Mouse (Mus musculus): ENCODE measurements at regions not wholly inside any gene's neighbourhood (a gene's known extent, or its start where the extent isn't known, plus 50 kb on each side); places are given as distances from the start of the nearest gene placed in this dataset.
A peak's percentile ranks its signal among the peaks of the same experiment; 100 is the strongest.

- Histone ChIP-seq H3K27me3 (ENCODE audit: control insufficient read depth, insufficient read depth, low read length) (no peaks in the 10 kb centered on the region; the same call in 1 of the 2 replicates), H3K4me3 (ENCODE audit: insufficient read depth in 1 of 2, low read depth in 2 of 2, low read length in 2 of 2) (no peak overlapping the region), H3K4me2 (ENCODE audit: low read depth) (no peak overlapping the region), H3K27ac (no peak overlapping the region), H3K36me3 (replicated peaks; ENCODE audit: control insufficient read depth, insufficient read depth, low read depth) (no peaks in the 10 kb centered on the region), H3K9ac (replicated peaks) (no peak overlapping the region), H3K9me3 (ENCODE audit: control insufficient read depth, low read length) (no peaks in the 10 kb centered on the region), H3K4me1 (replicated peaks; ENCODE audit: control insufficient read depth in 2 of 2, insufficient read depth in 2 of 2, low read length in 1 of 2) (peaks cover 0 to 8% of the 10 kb centered on the region in 2 experiments; a peak in 2 of 4 replicates)
- ATAC-seq (ENCODE audit: insufficient read depth) (no peak), DNase-seq (ENCODE audit: low read depth in 3 of 3, low spot score in 3 of 3) (no peak)
- WGBS (ENCODE audit: insufficient replicate concordance) = 65% methylated on average over 3 of the region's 3 CpGs
- no peak for TF ChIP-seq CTCF (IDR thresholded peaks at IDR 0.05; ENCODE audit: low read depth)
- TF ChIP-seq EP300 (IDR thresholded peaks at IDR 0.05; ENCODE audit: low read depth) = no peak
These were observed 57.6 kb upstream of the Plcl2 start for GRCm38 (mm10) chr17:50451606-50452005.

GRCm38 (mm10) chr17:50453524-50453923, 55.7 kb upstream of the Plcl2 start:
- H3K4me3 ChIP-seq (ENCODE audit: insufficient read depth in 1 of 2, low read depth in 2 of 2, low read length in 2 of 2) = no peak overlapping the region
- no peak overlapping the region for H3K9ac ChIP-seq (replicated peaks)
- H3K27ac ChIP-seq = no peak overlapping the region
- no peaks in the 10 kb centered on the region for H3K36me3 ChIP-seq (replicated peaks; ENCODE audit: control insufficient read depth, insufficient read depth, low read depth)
- no peak for DNase-seq (ENCODE audit: low read depth in 3 of 3, low spot score in 3 of 3)
- no peak for ATAC-seq (ENCODE audit: insufficient read depth)
- peaks cover 0 to 8% of the 10 kb centered on the region in 2 experiments; a peak in 2 of 4 replicates for H3K4me1 ChIP-seq (replicated peaks; ENCODE audit: control insufficient read depth in 2 of 2, insufficient read depth in 2 of 2, low read length in 1 of 2)
- H3K4me2 ChIP-seq (ENCODE audit: low read depth) = no peak overlapping the region
- TF ChIP-seq EP300 (IDR thresholded peaks at IDR 0.05; ENCODE audit: low read depth) = no peak
- no peak for TF ChIP-seq CTCF (IDR thresholded peaks at IDR 0.05; ENCODE audit: low read depth)
- H3K9me3 ChIP-seq (ENCODE audit: control insufficient read depth, low read length) = no peaks in the 10 kb centered on the region
- H3K27me3 ChIP-seq (ENCODE audit: control insufficient read depth, insufficient read depth, low read length) = no peaks in the 10 kb centered on the region; the same call in 1 of the 2 replicates

- Histone ChIP-seq H3K36me3 (replicated peaks; ENCODE audit: control insufficient read depth, insufficient read depth, low read depth) (no peaks in the 10 kb centered on the region), H3K9me3 (ENCODE audit: control insufficient read depth, low read length) (no peaks in the 10 kb centered on the region), H3K4me1 (replicated peaks; ENCODE audit: control insufficient read depth in 2 of 2, insufficient read depth in 2 of 2, low read length in 1 of 2) (peaks cover 0 to 8% of the 10 kb centered on the region in 2 experiments; a peak in 2 of 4 replicates), H3K4me2 (ENCODE audit: low read depth) (no peak overlapping the region), H3K27me3 (ENCODE audit: control insufficient read depth, insufficient read depth, low read length) (no peaks in the 10 kb centered on the region; the same call in 1 of the 2 replicates), H3K9ac (replicated peaks) (no peak overlapping the region), H3K4me3 (ENCODE audit: insufficient read depth in 1 of 2, low read depth in 2 of 2, low read length in 2 of 2) (no peak overlapping the region), H3K27ac (no peak overlapping the region)
- ATAC-seq (ENCODE audit: insufficient read depth) (peak; percentile 71; the same call in 1 of the 2 replicates), DNase-seq (ENCODE audit: low read depth in 3 of 3, low spot score in 3 of 3) (peak in 2 of 3 experiments; percentile 20 to 42)
- WGBS (ENCODE audit: insufficient replicate concordance) = 22% methylated on average over 5 of the region's 5 CpGs
- TF ChIP-seq CTCF (IDR thresholded peaks at IDR 0.05; ENCODE audit: low read depth) (no peak), EP300 (IDR thresholded peaks at IDR 0.05; ENCODE audit: low read depth) (peak; percentile 54)
These were observed 55.2 kb upstream of the Plcl2 start for GRCm38 (mm10) chr17:50453956-50454355.

GRCm38 (mm10) chr17:50454917-50455316, 54.3 kb upstream of the Plcl2 start:
- H3K4me2 ChIP-seq (ENCODE audit: low read depth) = no peak overlapping the region
- WGBS (ENCODE audit: insufficient replicate concordance) = 73% methylated on average over 5 of the region's 5 CpGs

DNA sequence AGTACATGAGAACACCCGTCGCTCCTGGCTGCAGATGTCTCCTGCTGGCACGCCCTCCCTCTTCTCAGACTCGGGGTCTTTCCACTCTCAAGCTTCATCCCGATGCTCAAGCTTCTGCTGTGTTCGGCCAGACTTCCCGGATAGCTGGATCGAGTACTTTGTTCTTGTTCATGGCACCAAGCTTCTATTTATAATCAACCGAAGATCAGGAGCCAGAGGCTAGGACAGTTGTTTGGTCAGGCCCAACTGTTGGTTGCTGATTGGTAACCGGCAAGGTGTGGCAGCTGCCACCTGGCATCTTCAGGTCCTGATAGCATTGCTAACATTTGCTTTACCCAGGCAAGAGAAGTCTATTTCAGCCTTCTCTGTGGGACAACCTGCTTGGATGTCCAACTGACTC, 53.5 kb upstream of the Plcl2 start:
- Histone ChIP-seq H3K27me3 (ENCODE audit: control insufficient read depth, insufficient read depth, low read length) (no peaks in the 10 kb centered on the region; the same call in 1 of the 2 replicates), H3K4me3 (ENCODE audit: insufficient read depth in 1 of 2, low read depth in 2 of 2, low read length in 2 of 2) (no peak overlapping the region), H3K9ac (replicated peaks) (no peak overlapping the region), H3K36me3 (replicated peaks; ENCODE audit: control insufficient read depth, insufficient read depth, low read depth) (no peaks in the 10 kb centered on the region), H3K4me1 (replicated peaks; ENCODE audit: control insufficient read depth in 2 of 2, insufficient read depth in 2 of 2, low read length in 1 of 2) (peaks cover 0 to 8% of the 10 kb centered on the region in 2 experiments; a peak in 2 of 4 replicates), H3K4me2 (ENCODE audit: low read depth) (no peak overlapping the region), H3K9me3 (ENCODE audit: control insufficient read depth, low read length) (no peaks in the 10 kb centered on the region), H3K27ac (no peak overlapping the region)
- ATAC-seq (ENCODE audit: insufficient read depth) (no peak), DNase-seq (ENCODE audit: low read depth in 3 of 3, low spot score in 3 of 3) (no peak)
- no peak for TF ChIP-seq CTCF (IDR thresholded peaks at IDR 0.05; ENCODE audit: low read depth)
- TF ChIP-seq EP300 (IDR thresholded peaks at IDR 0.05; ENCODE audit: low read depth) = 0 out of 2 replicates have a peak, but pooled peaks have one; percentile 36
- WGBS (ENCODE audit: insufficient replicate concordance) = 61% methylated on average over 10 of the region's 10 CpGs

More at GRCm38 (mm10) chr17:50454917-50455316, 54.3 kb upstream of the Plcl2 start:
- ATAC-seq (ENCODE audit: insufficient read depth) = no peak
- DNase-seq (ENCODE audit: low read depth in 3 of 3, low spot score in 3 of 3) = no peak
- Histone ChIP-seq H3K9ac (replicated peaks) (no peak overlapping the region), H3K27ac (no peak overlapping the region), H3K9me3 (ENCODE audit: control insufficient read depth, low read length) (no peaks in the 10 kb centered on the region), H3K36me3 (replicated peaks; ENCODE audit: control insufficient read depth, insufficient read depth, low read depth) (no peaks in the 10 kb centered on the region), H3K27me3 (ENCODE audit: control insufficient read depth, insufficient read depth, low read length) (no peaks in the 10 kb centered on the region; the same call in 1 of the 2 replicates), H3K4me3 (ENCODE audit: insufficient read depth in 1 of 2, low read depth in 2 of 2, low read length in 2 of 2) (no peak overlapping the region), H3K4me1 (replicated peaks; ENCODE audit: control insufficient read depth in 2 of 2, insufficient read depth in 2 of 2, low read length in 1 of 2) (peaks cover 0 to 8% of the 10 kb centered on the region in 2 experiments; a peak in 2 of 4 replicates)
- no peak for TF ChIP-seq CTCF (IDR thresholded peaks at IDR 0.05; ENCODE audit: low read depth)
- no peak for TF ChIP-seq EP300 (IDR thresholded peaks at IDR 0.05; ENCODE audit: low read depth)
